Mouse (Mus musculus) brain, embryonic 18.5 days (tissue): ENCODE results near the gene Samd1.

Source experiments
- DNase-seq: peaks from one replicate; pipeline ENCODE4 v3.0.0-alpha.2; 2012; ENCODE audit warnings: low read depth, low spot score

The Samd1 gene

GRCm38 (mm10) chr8:84011705-84012498 lies 14.4 kb downstream of the Samd1 start, which contains the start of gene 2210011C24Rik:
2210011C24Rik (minus strand) TSS chr8:84012171.
- DNase-seq = no peak

- DNase-seq = no peak
Measured at GRCm38 (mm10) chr8:84012499-84013165, 15.2 kb downstream of the Samd1 start.

- no peak for DNase-seq
Measured at GRCm38 (mm10) chr8:84015833-84016232, 18.4 kb downstream of the Samd1 start.

GRCm38 (mm10) chr8:84019738-84020137 lies 22.3 kb downstream of the Samd1 start:
- DNase-seq = no peak

- DNase-seq = no peak
Measured at GRCm38 (mm10) chr8:84021096-84021495, 23.6 kb downstream of the Samd1 start, which contains the start of gene Palm3. Palm3 (plus strand) TSS chr8:84021471.

GRCm38 (mm10) chr8:84021569-84021968 lies 24.1 kb downstream of the Samd1 start:
- DNase-seq = no peak

GRCm38 (mm10) chr8:84023085-84023484 lies 25.6 kb downstream of the Samd1 start:
- no peak for DNase-seq

- no peak for DNase-seq
Measured at GRCm38 (mm10) chr8:84023631-84024030, 26.2 kb downstream of the Samd1 start.

GRCm38 (mm10) chr8:84024171-84024570 lies 26.7 kb downstream of the Samd1 start:
- DNase-seq = no peak

- DNase-seq = no peak
Measured at GRCm38 (mm10) chr8:84025863-84026262, 28.4 kb downstream of the Samd1 start.

GRCm38 (mm10) chr8:84027449-84027848 lies 30.0 kb downstream of the Samd1 start:
- DNase-seq = no peak

- DNase-seq = no peak
Measured at GRCm38 (mm10) chr8:84029272-84029671, 31.8 kb downstream of the Samd1 start.

GRCm38 (mm10) chr8:84032777-84033176 lies 35.3 kb downstream of the Samd1 start:
- DNase-seq = no peak

- DNase-seq = no peak
Measured at GRCm38 (mm10) chr8:84038015-84038414, 40.5 kb downstream of the Samd1 start.

- DNase-seq = no peak
Measured at GRCm38 (mm10) chr8:84039050-84039449, 41.6 kb downstream of the Samd1 start.

GRCm38 (mm10) chr8:84042066-84042947 lies 44.8 kb downstream of the Samd1 start, which contains the start of gene Il27ra:
Il27ra (minus strand) TSS chr8:84042589.
- DNase-seq = no peak

GRCm38 (mm10) chr8:84042948-84043342 lies 45.5 kb downstream of the Samd1 start:
- DNase-seq = no peak

- DNase-seq = no peak
Measured at GRCm38 (mm10) chr8:84044103-84044502, 46.6 kb downstream of the Samd1 start.

- no peak for DNase-seq
Measured at GRCm38 (mm10) chr8:84044900-84045299, 47.4 kb downstream of the Samd1 start, which contains the start of gene Rln3. Rln3 (minus strand) TSS chr8:84045000.

- no peak for DNase-seq
Measured at GRCm38 (mm10) chr8:84046505-84046904, 49.0 kb downstream of the Samd1 start.

GRCm38 (mm10) chr8:84048171-84048570 lies 50.7 kb downstream of the Samd1 start:
- DNase-seq = no peak
